Mouse (Mus musculus): ENCODE measurements around the gene Pomgnt1. TPM values are rescaled to one million over a fixed set of nuclear protein-coding genes. Genes with fewer than 3 reads are reported as not detected.

Gene Pomgnt1
- polyA plus RNA-seq, 2 experiments: 8.8 to 10.3 TPM

DNA sequence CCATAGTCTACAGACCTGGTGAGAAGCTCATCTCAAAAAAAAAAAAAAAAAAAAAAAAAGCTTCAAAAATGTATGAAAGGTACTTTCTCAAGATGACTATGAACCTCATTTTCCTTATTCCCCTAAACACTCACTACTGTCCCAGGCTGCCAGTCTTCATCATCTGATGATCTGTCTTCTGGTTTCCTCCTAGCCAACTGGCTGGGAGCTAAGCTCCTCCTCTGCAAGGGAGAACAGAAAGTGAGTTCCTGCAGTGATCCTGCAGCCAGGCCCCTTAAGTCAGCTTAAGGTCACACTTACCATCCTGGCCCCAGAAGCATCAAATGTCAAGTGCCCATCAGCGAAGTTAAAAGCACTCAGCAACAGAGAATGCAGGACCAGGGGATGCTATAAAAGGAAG lies 878 bp upstream of the Pomgnt1 start:
- peak; percentile 27; the same call in 1 of the 2 replicates for ATAC-seq (ENCODE audit: insufficient read depth)
- peak overlapping the region; percentile 86 for H3K4me2 ChIP-seq (ENCODE audit: low read depth)
- peak overlapping the region; percentile 11 for H3K27ac ChIP-seq
- DNase-seq (ENCODE audit: low read depth in 3 of 3, low spot score in 3 of 3): peak in 2 of 3 experiments; percentile 38 to 39
- H3K27me3 ChIP-seq (ENCODE audit: control insufficient read depth, insufficient read depth, low read length): no peaks in the 10 kb centered on the region
- peaks cover 8 to 18% of the 10 kb centered on the region in 2 experiments for H3K4me1 ChIP-seq (replicated peaks; ENCODE audit: control insufficient read depth in 2 of 2, insufficient read depth in 2 of 2, low read length in 1 of 2)
- 6% methylated on average over 1 of the region's 1 CpGs for WGBS (ENCODE audit: insufficient replicate concordance)
- peak overlapping the region; percentile 80 to 99 for H3K4me3 ChIP-seq (ENCODE audit: insufficient read depth in 1 of 2, low read depth in 2 of 2, low read length in 2 of 2)
- peak overlapping the region; percentile 85 for H3K9ac ChIP-seq (replicated peaks)
- no peaks in the 10 kb centered on the region for H3K9me3 ChIP-seq (ENCODE audit: control insufficient read depth, low read length)
- H3K36me3 ChIP-seq (replicated peaks; ENCODE audit: control insufficient read depth, insufficient read depth, low read depth): peaks cover 5% of the 10 kb centered on the region; the same call in 1 of the 2 replicates
- TF ChIP-seq EP300 (IDR thresholded peaks at IDR 0.05; ENCODE audit: low read depth): no peak
- no peak for TF ChIP-seq CTCF (IDR thresholded peaks at IDR 0.05; ENCODE audit: low read depth)

DNA sequence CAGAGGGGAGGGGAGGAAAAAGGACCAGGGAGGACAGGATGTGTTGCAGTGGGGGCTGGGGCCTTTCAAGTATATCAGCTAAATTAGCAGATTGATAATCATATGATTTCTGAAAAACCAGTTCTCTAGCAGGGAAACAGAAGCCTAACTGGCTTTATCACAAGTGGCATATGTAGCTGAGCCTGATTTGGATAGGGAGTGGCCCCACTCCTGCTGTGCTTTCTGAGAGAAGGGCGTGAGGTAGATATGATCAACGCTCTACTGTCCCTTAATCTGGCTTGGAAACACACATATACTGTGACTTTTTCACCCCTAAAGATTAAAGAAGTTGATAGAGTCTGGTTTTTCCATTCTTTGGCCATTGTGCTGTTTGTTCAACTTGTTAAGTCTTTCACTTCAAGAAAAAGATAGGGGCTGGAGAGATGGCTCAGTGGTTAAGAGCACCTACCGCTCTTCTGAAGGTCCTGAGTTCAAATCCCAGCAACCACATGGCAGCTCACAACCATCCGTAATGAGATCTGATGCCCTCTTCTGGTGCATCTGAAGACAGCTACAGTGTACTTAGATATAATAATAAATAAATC lies 2.3 kb downstream of the Pomgnt1 start:
- no peak overlapping the region for H3K27ac ChIP-seq
- H3K27me3 ChIP-seq (ENCODE audit: control insufficient read depth, insufficient read depth, low read length): no peaks in the 10 kb centered on the region
- peak; percentile 43 to 50 (median 49) for DNase-seq (ENCODE audit: low read depth in 3 of 3, low spot score in 3 of 3)
- H3K9me3 ChIP-seq (ENCODE audit: control insufficient read depth, low read length): no peaks in the 10 kb centered on the region
- H3K9ac ChIP-seq (replicated peaks): no peak overlapping the region
- no peak overlapping the region for H3K4me2 ChIP-seq (ENCODE audit: low read depth)
- TF ChIP-seq CTCF (IDR thresholded peaks at IDR 0.05; ENCODE audit: low read depth) (no peak), EP300 (IDR thresholded peaks at IDR 0.05; ENCODE audit: low read depth) (peak; percentile 49)
- H3K4me3 ChIP-seq (ENCODE audit: insufficient read depth in 1 of 2, low read depth in 2 of 2, low read length in 2 of 2): no peak overlapping the region
- no peaks in the 10 kb centered on the region for H3K36me3 ChIP-seq (replicated peaks; ENCODE audit: control insufficient read depth, insufficient read depth, low read depth)
- WGBS (ENCODE audit: insufficient replicate concordance): 47% methylated on average over 4 of the region's 4 CpGs
- H3K4me1 ChIP-seq (replicated peaks; ENCODE audit: control insufficient read depth in 2 of 2, insufficient read depth in 2 of 2, low read length in 1 of 2): peaks cover 8 to 18% of the 10 kb centered on the region in 2 experiments
- peak; percentile 24; the same call in 1 of the 2 replicates for ATAC-seq (ENCODE audit: insufficient read depth)

DNA sequence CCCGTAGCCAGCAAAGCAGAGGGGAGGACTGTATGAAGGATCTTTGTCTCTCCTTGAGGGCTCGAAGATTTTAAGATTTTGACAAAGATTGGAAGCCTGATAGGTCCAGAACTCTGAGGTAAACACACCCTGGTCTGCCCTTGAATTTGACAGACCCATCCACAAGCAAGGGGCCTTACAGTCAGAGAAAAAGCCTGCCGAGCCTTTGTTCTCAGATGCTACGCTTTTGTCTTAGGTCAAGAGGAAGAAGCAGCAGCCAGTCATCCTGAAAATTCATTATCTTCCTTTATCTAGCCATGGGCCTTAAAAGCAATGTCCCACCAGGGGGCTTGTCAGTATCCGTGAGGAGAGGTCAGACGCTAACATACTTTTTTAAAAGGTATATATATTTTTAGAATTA lies 4.3 kb downstream of the Pomgnt1 start:
- Histone ChIP-seq H3K27me3 (ENCODE audit: control insufficient read depth, insufficient read depth, low read length) (no peaks in the 10 kb centered on the region), H3K9me3 (ENCODE audit: control insufficient read depth, low read length) (no peaks in the 10 kb centered on the region), H3K36me3 (replicated peaks; ENCODE audit: control insufficient read depth, insufficient read depth, low read depth) (no peaks in the 10 kb centered on the region), H3K9ac (replicated peaks) (no peak overlapping the region), H3K4me2 (ENCODE audit: low read depth) (no peak overlapping the region), H3K4me3 (ENCODE audit: insufficient read depth in 1 of 2, low read depth in 2 of 2, low read length in 2 of 2) (no peak overlapping the region), H3K27ac (no peak overlapping the region), H3K4me1 (replicated peaks; ENCODE audit: control insufficient read depth in 2 of 2, insufficient read depth in 2 of 2, low read length in 1 of 2) (peaks cover 6 to 14% of the 10 kb centered on the region in 2 experiments)
- no peak for TF ChIP-seq CTCF (IDR thresholded peaks at IDR 0.05; ENCODE audit: low read depth)
- no peak for TF ChIP-seq EP300 (IDR thresholded peaks at IDR 0.05; ENCODE audit: low read depth)
- ATAC-seq (ENCODE audit: insufficient read depth) (no peak), DNase-seq (ENCODE audit: low read depth in 3 of 3, low spot score in 3 of 3) (no peak)
- 77% methylated on average over 6 of the region's 6 CpGs for WGBS (ENCODE audit: insufficient replicate concordance)

DNA sequence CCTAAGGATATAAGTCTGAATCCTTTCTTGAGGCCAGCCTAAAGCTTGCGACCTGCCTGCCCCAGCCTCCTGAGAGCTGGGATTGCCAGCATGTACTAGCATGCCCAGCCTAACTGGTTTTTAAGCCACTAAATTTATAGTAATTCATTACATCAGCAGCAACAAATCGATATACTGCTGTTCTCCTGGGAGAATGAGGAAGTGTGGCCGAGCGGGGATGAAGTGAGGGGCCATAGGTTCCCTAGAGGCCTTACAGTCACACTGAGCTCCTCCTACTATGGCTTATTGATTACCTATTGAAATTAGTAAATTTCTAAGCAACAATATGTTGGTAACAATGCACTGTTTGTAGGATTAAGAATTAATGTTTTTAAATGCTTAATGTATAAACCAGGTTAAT lies 9.5 kb downstream of the Pomgnt1 start:
- Histone ChIP-seq H3K27me3 (ENCODE audit: control insufficient read depth, insufficient read depth, low read length) (no peaks in the 10 kb centered on the region), H3K9me3 (ENCODE audit: control insufficient read depth, low read length) (no peaks in the 10 kb centered on the region), H3K9ac (replicated peaks) (no peak overlapping the region), H3K36me3 (replicated peaks; ENCODE audit: control insufficient read depth, insufficient read depth, low read depth) (no peaks in the 10 kb centered on the region), H3K27ac (no peak overlapping the region), H3K4me1 (replicated peaks; ENCODE audit: control insufficient read depth in 2 of 2, insufficient read depth in 2 of 2, low read length in 1 of 2) (no peaks in the 10 kb centered on the region; a peak in 1 of 4 replicates), H3K4me2 (ENCODE audit: low read depth) (no peak overlapping the region), H3K4me3 (ENCODE audit: insufficient read depth in 1 of 2, low read depth in 2 of 2, low read length in 2 of 2) (no peak overlapping the region)
- WGBS (ENCODE audit: insufficient replicate concordance): 44% methylated on average over 4 of the region's 4 CpGs
- ATAC-seq (ENCODE audit: insufficient read depth): no peak
- TF ChIP-seq EP300 (IDR thresholded peaks at IDR 0.05; ENCODE audit: low read depth) (no peak), CTCF (IDR thresholded peaks at IDR 0.05; ENCODE audit: low read depth) (no peak)
- DNase-seq (ENCODE audit: low read depth in 3 of 3, low spot score in 3 of 3): no peak

DNA sequence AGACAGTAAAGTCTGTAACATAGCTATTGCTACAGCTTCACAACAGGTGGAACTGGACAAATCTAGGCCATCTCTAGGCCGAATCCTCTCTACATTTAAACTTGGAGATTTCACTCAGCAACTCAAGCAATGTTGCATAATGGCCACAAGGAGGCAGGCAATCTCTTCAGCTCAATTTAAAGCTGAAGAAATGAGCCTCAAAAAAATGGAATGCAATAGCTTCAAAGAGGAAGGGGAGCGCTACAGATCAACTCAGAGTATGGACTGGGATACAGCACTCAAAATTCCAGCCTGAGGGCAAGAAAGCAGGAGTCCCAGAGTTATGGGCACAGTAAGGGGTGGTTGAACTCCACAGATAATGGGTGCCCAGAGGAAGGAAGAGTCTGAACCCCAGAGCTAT lies 11.3 kb downstream of the Pomgnt1 start:
- WGBS (ENCODE audit: insufficient replicate concordance): 19% methylated on average over 2 of the region's 2 CpGs
- H3K9me3 ChIP-seq (ENCODE audit: control insufficient read depth, low read length): no peaks in the 10 kb centered on the region
- no peak overlapping the region for H3K4me2 ChIP-seq (ENCODE audit: low read depth)
- H3K27ac ChIP-seq: no peak overlapping the region
- no peaks in the 10 kb centered on the region for H3K27me3 ChIP-seq (ENCODE audit: control insufficient read depth, insufficient read depth, low read length)
- TF ChIP-seq CTCF (IDR thresholded peaks at IDR 0.05; ENCODE audit: low read depth): peak; percentile 74
- TF ChIP-seq EP300 (IDR thresholded peaks at IDR 0.05; ENCODE audit: low read depth): no peak
- DNase-seq (ENCODE audit: low read depth in 3 of 3, low spot score in 3 of 3) (no peak), ATAC-seq (ENCODE audit: insufficient read depth) (no peak)
- no peak overlapping the region for H3K9ac ChIP-seq (replicated peaks)
- H3K36me3 ChIP-seq (replicated peaks; ENCODE audit: control insufficient read depth, insufficient read depth, low read depth): no peaks in the 10 kb centered on the region
- H3K4me1 ChIP-seq (replicated peaks; ENCODE audit: control insufficient read depth in 2 of 2, insufficient read depth in 2 of 2, low read length in 1 of 2): no peaks in the 10 kb centered on the region; a peak in 1 of 4 replicates
- H3K4me3 ChIP-seq (ENCODE audit: insufficient read depth in 1 of 2, low read depth in 2 of 2, low read length in 2 of 2): no peak overlapping the region
